Mouse (Mus musculus) bone marrow, adult 2 months (tissue): Measurements from ENCODE around the gene Zfp941. TPM values are rescaled to one million over a fixed set of nuclear protein-coding genes. Genes with fewer than 3 reads are reported as not detected.

Source experiments
- H3K27ac ChIP-seq: fragments of 200-500 bp; 2 replicates; pipeline ENCODE4 v1.5.1; 2012; ENCODE audit warnings: low read depth, mild to moderate bottlenecking, control low read depth, inconsistent platforms, low read length; ENCODE audit not compliant: control insufficient read depth, poor library complexity, insufficient read depth
- H3K4me1 ChIP-seq: fragments of 200-500 bp; 2 replicates; pipeline ENCODE4 v1.6.1; 2011; ENCODE audit warnings: low read length; ENCODE audit not compliant: control insufficient read depth, insufficient read depth
- H3K4me3 ChIP-seq: fragments of 200-500 bp; replicated peaks from 2 replicates; pipeline ENCODE3; 2011; ENCODE audit warnings: mild to moderate bottlenecking, low read depth, low read length, control low read depth; ENCODE audit not compliant: control insufficient read depth
- CTCF ChIP-seq: fragments of 200-500 bp; IDR thresholded peaks from 2 replicates; pipeline ENCODE4 v1.5.1; 2011; ENCODE audit warnings: low read length, control low read depth; ENCODE audit not compliant: control insufficient read depth, insufficient read depth
- POLR2A ChIP-seq: fragments of 200-500 bp; IDR thresholded peaks from 2 replicates; pipeline ENCODE4 v1.6.1; 2011; ENCODE audit warnings: low read depth, mild to moderate bottlenecking, control low read depth, low read length, borderline replicate concordance; ENCODE audit not compliant: control insufficient read depth
- WGBS: fragments of 180-500 bp; shearing (Covaris S2); methylation state at CpG from one replicate; pipeline ENCODE4 v1.1.7; 2018; 5-methylcytosine and 5-hydroxymethylcytosine counted together
- polyA plus RNA-seq: library from polyadenylated mRNA; stranded (reverse); fragments of >200 nt; gene quantifications from 2 replicates; pipeline ENCODE4 v1.2.4, GENCODE M21; 2011; ENCODE audit warnings: low replicate concordance; ENCODE audit not compliant: missing spikeins, insufficient read depth, insufficient read length

Zfp941 gene
- 0.25 and 0.40 TPM in 2 replicates for polyA plus RNA-seq

- WGBS, result 5% methylated on average over 21 of the region's 21 CpGs
- H3K27ac ChIP-seq, result no peak within 1 kb of the TSS
- H3K4me3 ChIP-seq, result peak within 1 kb of the TSS; percentile 20
- TF ChIP-seq CTCF, result no peak
- no peak for TF ChIP-seq POLR2A
- no peaks in the 10 kb centered on the region; the same call in 1 of the 2 replicates for H3K4me1 ChIP-seq
Measured at GRCm38 (mm10) chr7:140821653-140822329, at the start of gene Zfp941. TSS of gene Zfp941 (minus strand) at chr7:140822178.

GRCm38 (mm10) chr7:140864761-140865160 lies 42.8 kb upstream of the Zfp941 start:
- peaks cover 2% of the 10 kb centered on the region; the same call in 1 of the 2 replicates for H3K4me1 ChIP-seq
- no peak overlapping the region for H3K4me3 ChIP-seq
- TF ChIP-seq POLR2A (no peak), CTCF (no peak)
- no peak overlapping the region for H3K27ac ChIP-seq
- 88% methylated on average over 12 of the region's 12 CpGs for WGBS

- no peak overlapping the region for H3K4me3 ChIP-seq
- WGBS, result 88% methylated on average over 5 of the region's 5 CpGs
- no peak overlapping the region for H3K27ac ChIP-seq
- peaks cover 5% of the 10 kb centered on the region; the same call in 1 of the 2 replicates for H3K4me1 ChIP-seq
- TF ChIP-seq CTCF, result no peak
- no peak for TF ChIP-seq POLR2A
Measured at GRCm38 (mm10) chr7:140860728-140861127, 38.8 kb upstream of the Zfp941 start.

- Histone ChIP-seq H3K27ac (no peak overlapping the region), H3K4me1 (peaks cover 5% of the 10 kb centered on the region; the same call in 1 of the 2 replicates), H3K4me3 (no peak overlapping the region)
- WGBS, result 79% methylated on average over 6 of the region's 6 CpGs
- no peak for TF ChIP-seq POLR2A
- TF ChIP-seq CTCF, result no peak
Measured at GRCm38 (mm10) chr7:140859997-140860396, 38.0 kb upstream of the Zfp941 start.

GRCm38 (mm10) chr7:140858746-140859145 lies 36.8 kb upstream of the Zfp941 start:
- no peak overlapping the region for H3K27ac ChIP-seq

GRCm38 (mm10) chr7:140857550-140858505 lies 35.9 kb upstream of the Zfp941 start, which contains the start of gene Bet1l:
TSS of gene Bet1l (minus strand) at chr7:140857577.
- TF ChIP-seq POLR2A (no peak), CTCF (no peak)
- WGBS, result 12% methylated on average over 40 of the region's 40 CpGs

More at GRCm38 (mm10) chr7:140858746-140859145, 36.8 kb upstream of the Zfp941 start:
- H3K4me3 ChIP-seq, result peak overlapping the region; percentile 82
- TF ChIP-seq POLR2A, result no peak
- no peak for TF ChIP-seq CTCF
- WGBS, result 86% methylated on average over 8 of the region's 8 CpGs
- peaks cover 5% of the 10 kb centered on the region; the same call in 1 of the 2 replicates for H3K4me1 ChIP-seq

GRCm38 (mm10) chr7:140856785-140857549 lies 35.0 kb upstream of the Zfp941 start, which contains the start of gene Ric8a:
TSS of gene Ric8a (plus strand) at chr7:140856957.
- Histone ChIP-seq H3K4me3 (peak within 1 kb of the TSS; percentile 82), H3K4me1 (peaks cover 6% of the 10 kb centered on the region; the same call in 1 of the 2 replicates), H3K27ac (peak within 1 kb of the TSS; percentile 88)
- TF ChIP-seq POLR2A (peak; percentile 72; the same call in 1 of the 2 replicates), CTCF (no peak)
- under 1% methylated on average over 50 of the region's 50 CpGs for WGBS

More at GRCm38 (mm10) chr7:140857550-140858505, 35.9 kb upstream of the Zfp941 start, which contains the start of gene Bet1l:
- H3K4me3 ChIP-seq, result peak within 1 kb of the TSS; percentile 82
- peak within 1 kb of the TSS; percentile 88 for H3K27ac ChIP-seq
- peaks cover 6% of the 10 kb centered on the region; the same call in 1 of the 2 replicates for H3K4me1 ChIP-seq
